Mouse (Mus musculus) CD8-positive naive resting alpha-beta T cell, adult 2 months (primary cell): Measurements from ENCODE around the gene Neurl3.
A peak's percentile ranks its signal among the peaks of the same experiment; 100 is the strongest.

ENCODE experiments used
- DNase-seq, 2 experiments: peaks; one replicate each; pipeline ENCODE4 v3.0.0; 2022; ENCODE audit warnings: low read depth in 2 of 2, low spot score in 2 of 2

Neurl3 gene

GRCm38 (mm10) chr1:36259281-36259680, 15.2 kb downstream of the Neurl3 start:
- no peak for DNase-seq

- no peak for DNase-seq
These were observed 15.8 kb downstream of the Neurl3 start for GRCm38 (mm10) chr1:36258631-36259030.

- no peak for DNase-seq
These were observed 17.2 kb downstream of the Neurl3 start for GRCm38 (mm10) chr1:36257276-36257675.

GRCm38 (mm10) chr1:36255871-36256640, 18.4 kb downstream of the Neurl3 start:
- DNase-seq, result no peak

GRCm38 (mm10) chr1:36254635-36255360, 19.7 kb downstream of the Neurl3 start:
- DNase-seq, result no peak

GRCm38 (mm10) chr1:36252791-36253190, 21.7 kb downstream of the Neurl3 start:
- peak; percentile 69 to 81 for DNase-seq

- DNase-seq, result no peak
These were observed 23.1 kb downstream of the Neurl3 start for GRCm38 (mm10) chr1:36251426-36251825.

- no peak for DNase-seq
These were observed 27.8 kb downstream of the Neurl3 start for GRCm38 (mm10) chr1:36246688-36247087.

GRCm38 (mm10) chr1:36244828-36245215, 29.7 kb downstream of the Neurl3 start:
- DNase-seq, result no peak

- DNase-seq, result peak; percentile 84 to 86
These were observed 30.2 kb downstream of the Neurl3 start, which contains the start of gene Uggt1 for GRCm38 (mm10) chr1:36244058-36244827. Gene Uggt1 (minus strand): TSS chr1:36244720.

- no peak for DNase-seq
These were observed 30.9 kb downstream of the Neurl3 start for GRCm38 (mm10) chr1:36243447-36244057.

- DNase-seq, result no peak
These were observed 32.5 kb downstream of the Neurl3 start for GRCm38 (mm10) chr1:36241903-36242429.

GRCm38 (mm10) chr1:36240176-36240575, 34.3 kb downstream of the Neurl3 start:
- DNase-seq, result no peak

GRCm38 (mm10) chr1:36239396-36239795, 35.1 kb downstream of the Neurl3 start:
- no peak for DNase-seq

- no peak for DNase-seq
These were observed 38.6 kb downstream of the Neurl3 start for GRCm38 (mm10) chr1:36235855-36236254.

GRCm38 (mm10) chr1:36235057-36235639, 39.3 kb downstream of the Neurl3 start:
- no peak for DNase-seq

GRCm38 (mm10) chr1:36233218-36233617, 41.3 kb downstream of the Neurl3 start:
- DNase-seq, result no peak

- no peak for DNase-seq
These were observed 43.4 kb downstream of the Neurl3 start for GRCm38 (mm10) chr1:36230919-36231705.

- DNase-seq, result no peak
These were observed 46.0 kb downstream of the Neurl3 start for GRCm38 (mm10) chr1:36228461-36228860.

- peak in 1 of 2 experiments; percentile 34 for DNase-seq
These were observed 49.8 kb downstream of the Neurl3 start for GRCm38 (mm10) chr1:36224648-36225047.
